Mouse (Mus musculus): ENCODE results near the gene Gm17018. TPM values are rescaled to one million over a fixed set of nuclear protein-coding genes. Genes with fewer than 3 reads are reported as not detected.
A peak's percentile ranks its signal among the peaks of the same experiment; 100 is the strongest.

The Gm17018 gene
- polyA plus RNA-seq (2015; fragmentation: Nextera tagmentation; extraction: Ambion mirVana), result 71.7 and 75.9 TPM in 2 replicates

DNA sequence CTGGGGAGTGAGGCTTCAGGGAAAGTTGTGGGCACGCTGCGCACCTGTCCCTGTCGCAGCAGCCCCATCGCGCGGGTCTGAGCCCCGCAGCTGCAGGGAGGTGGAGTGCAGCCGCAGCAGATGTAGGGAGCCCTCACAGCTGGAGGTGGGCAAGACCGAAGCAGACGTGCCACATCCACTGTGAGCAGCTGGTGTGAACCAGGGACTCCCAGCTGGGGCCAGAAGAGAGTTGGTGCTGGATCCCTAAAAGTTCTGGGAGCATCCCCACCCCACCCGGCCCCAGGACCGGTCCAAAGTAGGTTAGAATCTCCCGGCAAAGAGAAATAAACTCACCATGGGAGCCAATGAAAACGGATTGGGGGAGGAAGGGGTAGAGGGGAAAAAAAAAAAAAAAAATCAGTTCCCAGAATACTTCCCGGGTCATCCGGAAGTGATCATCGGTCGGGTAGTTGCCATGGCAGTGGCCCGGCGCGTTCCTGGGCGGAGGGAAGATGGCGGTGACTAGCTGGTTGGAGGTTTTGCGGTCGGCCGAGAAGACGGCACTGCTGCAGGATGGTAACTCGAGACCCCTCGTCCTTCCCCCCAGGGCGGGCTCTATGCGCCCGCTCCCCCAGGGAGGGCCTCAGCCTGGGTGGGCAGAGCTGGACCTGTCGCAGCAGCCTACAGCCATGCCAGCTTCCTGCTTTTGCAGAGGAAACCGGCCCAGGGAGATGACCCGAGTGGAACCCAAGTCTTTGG, at the start of gene Gm17018, which contains the start of gene Poll:
Gene Gm17018 (plus strand): TSS at position 463 of the 738 bp plus-strand sequence.
Gene Poll (minus strand): TSS at position 379 of the 738 bp plus-strand sequence.
- H3K4me1 ChIP-seq (replicated peaks), result peaks cover 18% of the 10 kb centered on the region
- peak within 1 kb of the TSS; percentile 73 for H3K27ac ChIP-seq (replicated peaks)
- H3K27me3 ChIP-seq, result no peaks in the 10 kb centered on the region
- peak within 1 kb of the TSS; percentile 94 for H3K4me2 ChIP-seq
- peak within 1 kb of the TSS; percentile 75 for H3K4me3 ChIP-seq
- no peaks in the 10 kb centered on the region for H3K36me3 ChIP-seq
- under 1% methylated on average over 35 of the region's 35 CpGs for WGBS
- H3K9ac ChIP-seq, result peak within 1 kb of the TSS; percentile 64
- ATAC-seq (ENCODE audit: low FRiP score, low read depth), result peak; percentile 91
- H3K9me3 ChIP-seq, result no peaks in the 10 kb centered on the region

DNA sequence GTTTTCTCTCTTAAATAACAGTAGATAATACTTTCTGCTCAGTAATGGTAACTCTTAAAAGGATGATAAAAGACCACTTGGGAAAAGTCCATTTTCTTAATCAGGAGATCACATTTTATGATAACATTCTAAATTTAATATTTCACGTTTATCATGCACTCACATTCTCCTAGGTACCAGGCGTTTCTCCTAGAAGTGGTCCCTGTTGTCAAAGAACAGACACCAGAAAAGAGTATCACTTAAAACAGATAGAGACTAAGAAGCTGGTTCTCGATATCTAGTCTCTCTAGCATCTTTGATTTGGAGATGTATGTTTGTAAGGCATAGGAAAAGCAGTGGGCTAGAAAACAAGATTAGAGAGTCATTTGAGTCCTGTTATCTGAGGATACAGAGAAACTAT, 49.7 kb upstream of the Gm17018 start:
- Histone ChIP-seq H3K36me3 (peaks cover 12% of the 10 kb centered on the region; the same call in 1 of the 2 replicates), H3K4me1 (replicated peaks) (peaks cover 12% of the 10 kb centered on the region), H3K27ac (replicated peaks) (peak overlapping the region; percentile 45; the same call in 1 of the 2 replicates), H3K9me3 (no peaks in the 10 kb centered on the region), H3K27me3 (no peaks in the 10 kb centered on the region), H3K9ac (no peak overlapping the region), H3K4me3 (no peak overlapping the region), H3K4me2 (no peak overlapping the region)
- no peak for ATAC-seq (ENCODE audit: low FRiP score, low read depth)
- WGBS, result 81% methylated on average over 3 of the region's 3 CpGs

DNA sequence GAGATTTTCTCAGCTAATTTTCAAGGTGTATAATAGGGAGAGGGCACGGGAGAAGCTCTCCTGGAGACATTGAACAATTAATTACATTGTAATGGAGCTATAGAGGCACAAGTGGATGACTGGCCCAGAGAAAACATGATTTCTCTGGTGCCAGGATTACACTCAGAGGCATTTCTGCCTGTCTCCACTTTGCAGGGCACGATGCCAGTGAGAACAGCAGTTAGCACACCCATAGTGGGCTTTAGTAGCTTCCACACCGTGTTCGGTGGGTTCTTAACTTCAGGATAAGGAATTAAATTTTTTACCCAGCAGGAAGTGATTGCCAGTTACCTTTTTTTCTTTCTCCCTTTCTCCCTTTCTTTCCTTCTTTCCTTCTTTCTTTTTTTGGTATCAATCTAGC, 49.0 kb upstream of the Gm17018 start:
- Histone ChIP-seq H3K4me2 (no peak overlapping the region), H3K9ac (no peak overlapping the region), H3K4me3 (no peak overlapping the region), H3K36me3 (peaks cover 17% of the 10 kb centered on the region; the same call in 1 of the 2 replicates), H3K27ac (replicated peaks) (0 out of 2 replicates have a peak overlapping the region, but pooled peaks have one; percentile 12), H3K9me3 (no peaks in the 10 kb centered on the region), H3K27me3 (no peaks in the 10 kb centered on the region), H3K4me1 (replicated peaks) (peaks cover 12% of the 10 kb centered on the region)
- 38% methylated on average over 4 of the region's 4 CpGs for WGBS
- no peak for ATAC-seq (ENCODE audit: low FRiP score, low read depth)

DNA sequence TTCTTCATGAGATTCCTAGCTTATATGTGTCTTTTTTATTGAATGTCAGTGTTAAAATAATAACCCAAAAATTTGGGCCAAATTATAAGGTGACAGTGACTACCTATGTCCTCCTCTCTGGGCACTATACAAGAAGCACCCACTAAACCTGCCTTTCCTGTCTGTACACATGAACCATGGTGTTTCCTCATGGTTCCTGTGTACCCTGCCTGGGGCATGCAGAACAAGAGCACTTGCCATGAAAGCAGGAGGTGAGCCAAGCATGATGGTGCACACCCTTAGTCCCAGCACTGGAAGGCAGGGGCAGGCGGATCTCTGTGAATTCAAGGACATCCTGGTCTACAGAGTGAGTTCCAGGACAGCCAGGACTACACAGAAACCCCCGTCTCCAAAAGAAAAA, 45.1 kb upstream of the Gm17018 start:
- no peaks in the 10 kb centered on the region for H3K9me3 ChIP-seq
- peaks cover 29% of the 10 kb centered on the region for H3K36me3 ChIP-seq
- 74% methylated on average over 2 of the region's 2 CpGs for WGBS
- no peak overlapping the region for H3K4me2 ChIP-seq
- H3K27me3 ChIP-seq, result no peaks in the 10 kb centered on the region
- H3K27ac ChIP-seq (replicated peaks), result no peak overlapping the region
- no peak overlapping the region for H3K9ac ChIP-seq
- H3K4me1 ChIP-seq (replicated peaks), result peaks cover 12% of the 10 kb centered on the region
- ATAC-seq (ENCODE audit: low FRiP score, low read depth), result no peak
- no peak overlapping the region for H3K4me3 ChIP-seq

DNA sequence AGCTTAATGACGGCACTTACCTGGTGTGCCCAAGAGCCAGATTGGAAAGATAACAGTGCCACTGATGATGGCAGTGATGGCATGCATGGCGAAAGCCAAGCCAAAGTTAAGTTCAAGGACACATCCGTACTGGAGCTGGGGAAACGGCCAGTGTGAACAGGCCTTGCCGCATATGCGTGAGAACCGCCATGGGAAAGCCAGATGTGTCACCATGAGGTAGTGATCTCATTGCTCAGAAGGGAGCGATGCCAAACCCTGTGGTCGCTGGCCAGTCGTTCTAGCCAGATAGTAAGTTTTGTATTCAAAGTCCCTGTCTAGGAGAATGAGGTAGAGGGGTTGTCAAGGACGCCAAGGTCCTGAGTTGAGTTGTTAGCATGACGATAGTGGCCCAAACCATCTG, 44.2 kb upstream of the Gm17018 start:
- peaks cover 6% of the 10 kb centered on the region for H3K4me1 ChIP-seq (replicated peaks)
- WGBS, result 95% methylated on average over 12 of the region's 12 CpGs
- no peaks in the 10 kb centered on the region for H3K27me3 ChIP-seq
- ATAC-seq (ENCODE audit: low FRiP score, low read depth), result no peak
- peaks cover 37% of the 10 kb centered on the region for H3K36me3 ChIP-seq
- no peak overlapping the region for H3K9ac ChIP-seq
- H3K9me3 ChIP-seq, result no peaks in the 10 kb centered on the region
- no peak overlapping the region for H3K27ac ChIP-seq (replicated peaks)
- H3K4me3 ChIP-seq, result no peak overlapping the region
- H3K4me2 ChIP-seq, result no peak overlapping the region

DNA sequence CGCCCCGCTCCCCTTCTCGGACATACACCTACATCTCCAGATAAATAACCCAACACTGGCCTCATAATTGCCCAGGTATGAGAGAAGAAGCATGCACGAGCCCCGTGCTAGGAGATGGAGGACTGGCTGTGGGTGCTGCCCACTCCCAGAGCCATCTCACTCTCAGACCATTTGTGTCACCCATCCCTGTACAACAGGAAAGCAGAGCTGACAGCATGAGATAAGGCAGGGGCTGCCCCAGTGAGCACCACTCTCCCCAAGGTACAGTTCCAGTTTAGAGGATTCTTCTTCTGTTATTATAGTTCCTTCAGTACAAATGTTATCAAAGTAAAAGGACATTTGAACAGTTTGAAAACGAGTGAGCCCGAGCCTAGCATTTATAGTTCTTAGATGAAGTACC, 33.0 kb upstream of the Gm17018 start:
- H3K27me3 ChIP-seq, result no peaks in the 10 kb centered on the region
- H3K27ac ChIP-seq (replicated peaks), result no peak overlapping the region
- H3K4me3 ChIP-seq, result no peak overlapping the region
- no peaks in the 10 kb centered on the region for H3K9me3 ChIP-seq
- H3K9ac ChIP-seq, result no peak overlapping the region
- no peak for ATAC-seq (ENCODE audit: low FRiP score, low read depth)
- peaks cover 60% of the 10 kb centered on the region for H3K36me3 ChIP-seq
- no peaks in the 10 kb centered on the region for H3K4me1 ChIP-seq (replicated peaks)
- H3K4me2 ChIP-seq, result no peak overlapping the region
- WGBS, result 94% methylated on average over 7 of the region's 7 CpGs

DNA sequence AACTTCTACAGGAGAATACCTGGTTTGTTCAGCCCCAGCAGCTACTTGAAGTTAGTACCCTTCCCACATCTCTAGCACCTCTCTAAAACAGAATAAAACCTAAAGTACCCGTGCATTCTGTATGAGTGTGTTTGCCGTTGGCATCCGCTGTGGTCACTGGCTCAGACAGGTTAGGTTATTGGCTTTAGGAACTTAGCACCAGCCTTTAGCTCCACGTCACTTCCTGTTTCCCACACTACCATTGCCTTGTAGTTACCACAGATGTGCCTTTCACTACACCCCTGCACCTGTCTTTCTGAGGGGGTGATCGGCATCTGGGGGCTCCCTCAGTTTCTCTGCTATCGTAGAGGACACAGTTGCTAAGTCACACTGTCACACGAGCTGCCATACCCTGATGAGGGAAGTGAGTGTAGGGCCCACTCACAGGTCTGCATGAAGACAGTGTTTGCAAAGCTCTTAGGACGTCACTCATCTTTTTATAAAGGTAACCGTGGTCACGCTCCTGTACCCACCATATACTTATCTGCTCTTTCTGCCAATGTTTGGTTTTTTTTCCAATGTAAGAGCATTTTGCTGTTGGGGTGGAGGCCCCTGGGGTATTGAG, 32.4 kb upstream of the Gm17018 start:
- WGBS, result 91% methylated on average over 10 of the region's 10 CpGs
- no peak overlapping the region for H3K4me2 ChIP-seq
- peaks cover 53% of the 10 kb centered on the region for H3K36me3 ChIP-seq
- H3K9me3 ChIP-seq, result no peaks in the 10 kb centered on the region
- H3K27me3 ChIP-seq, result no peaks in the 10 kb centered on the region
- H3K4me1 ChIP-seq (replicated peaks), result no peaks in the 10 kb centered on the region
- H3K9ac ChIP-seq, result no peak overlapping the region
- ATAC-seq (ENCODE audit: low FRiP score, low read depth), result no peak
- H3K27ac ChIP-seq (replicated peaks), result no peak overlapping the region
- no peak overlapping the region for H3K4me3 ChIP-seq

DNA sequence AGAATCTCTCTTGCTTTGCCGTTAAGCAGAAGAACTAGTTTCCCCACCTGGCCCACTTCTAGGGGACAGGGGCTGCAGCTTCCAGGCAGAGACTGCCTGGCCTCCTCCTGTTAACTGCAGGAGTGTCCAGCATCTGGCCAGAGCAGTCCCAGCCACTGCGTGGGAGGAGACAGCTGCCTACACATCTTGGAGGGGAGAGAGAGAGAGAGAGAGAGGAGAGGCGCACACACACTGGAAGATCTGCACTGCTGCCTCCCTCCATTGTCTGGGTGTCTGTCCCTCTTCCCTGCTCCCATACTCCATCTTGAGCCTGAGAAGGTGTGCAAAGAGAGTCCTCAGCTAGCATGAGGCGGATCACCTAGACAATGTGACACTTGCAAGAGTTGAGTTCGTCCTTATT, 31.1 kb upstream of the Gm17018 start:
- Histone ChIP-seq H3K27me3 (no peaks in the 10 kb centered on the region), H3K4me1 (replicated peaks) (peaks cover 1% of the 10 kb centered on the region; the same call in 1 of the 2 replicates), H3K9me3 (no peaks in the 10 kb centered on the region), H3K9ac (no peak overlapping the region), H3K36me3 (peaks cover 41% of the 10 kb centered on the region), H3K27ac (replicated peaks) (no peak overlapping the region), H3K4me3 (no peak overlapping the region), H3K4me2 (no peak overlapping the region)
- ATAC-seq (ENCODE audit: low FRiP score, low read depth), result no peak
- 88% methylated on average over 5 of the region's 5 CpGs for WGBS

DNA sequence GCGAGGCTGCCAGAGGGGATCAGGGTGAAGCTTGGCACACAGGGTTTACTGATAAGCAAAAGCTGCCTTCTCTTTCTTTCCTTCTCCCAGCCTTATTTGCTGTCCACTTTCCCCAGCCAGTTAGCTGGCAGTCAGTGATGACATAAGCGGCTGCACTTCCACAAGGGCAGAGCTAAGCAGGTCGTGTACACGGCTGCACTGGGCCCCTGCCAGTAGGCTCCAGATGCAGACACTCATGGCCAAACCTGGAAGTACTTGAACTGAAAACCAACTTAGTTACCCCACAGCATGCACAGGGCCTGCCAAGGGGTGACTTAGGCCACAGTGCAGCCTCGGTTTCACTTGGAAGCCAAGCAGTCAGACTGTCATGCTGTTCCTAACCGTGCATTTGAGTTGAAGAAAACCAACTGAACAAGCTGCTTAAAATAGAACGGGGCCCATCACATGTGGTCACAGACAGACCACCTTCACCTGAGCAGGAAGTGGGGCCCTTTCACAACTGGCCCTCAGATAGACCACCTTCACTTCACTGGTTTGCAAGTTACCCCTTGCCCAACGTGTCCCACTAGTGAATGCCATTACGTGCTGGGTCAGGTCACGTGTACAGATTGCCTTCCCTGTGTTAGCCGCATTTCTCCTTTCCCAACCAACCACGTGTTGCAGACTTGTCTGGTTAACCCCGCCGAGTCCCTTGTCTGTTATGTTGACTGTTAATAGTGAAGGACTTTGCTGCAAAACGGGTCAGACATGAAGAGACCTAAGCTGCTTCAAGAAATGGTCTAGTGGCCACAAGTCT, 30.0 kb upstream of the Gm17018 start:
- peaks cover 30% of the 10 kb centered on the region for H3K36me3 ChIP-seq

DNA sequence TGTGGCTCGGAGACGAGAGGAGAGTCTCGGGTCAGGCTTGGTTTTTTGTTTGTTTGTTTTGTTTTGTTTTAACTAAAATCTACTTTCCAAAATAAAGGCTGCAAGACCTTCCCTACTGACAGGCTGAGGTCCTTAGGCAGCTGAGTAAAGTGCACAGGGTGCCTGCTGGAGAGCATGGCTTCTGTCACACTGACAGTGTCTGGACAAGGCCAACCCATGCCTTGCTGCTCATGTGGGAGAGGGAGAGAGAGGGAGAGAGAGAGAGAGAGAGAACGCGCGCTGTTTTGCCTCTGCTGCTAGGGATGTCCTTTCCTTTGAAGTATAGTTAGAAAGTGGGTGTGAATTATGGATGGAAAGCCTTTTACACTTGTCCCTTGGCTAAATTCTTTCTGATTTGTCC, 28.9 kb upstream of the Gm17018 start:
- WGBS, result 76% methylated on average over 6 of the region's 6 CpGs
- peaks cover 20% of the 10 kb centered on the region; the same call in 1 of the 2 replicates for H3K4me1 ChIP-seq (replicated peaks)
- H3K4me2 ChIP-seq, result no peak overlapping the region
- no peak overlapping the region for H3K27ac ChIP-seq (replicated peaks)
- no peak overlapping the region for H3K9ac ChIP-seq
- H3K9me3 ChIP-seq, result no peaks in the 10 kb centered on the region
- H3K4me3 ChIP-seq, result no peak overlapping the region
- peaks cover 26% of the 10 kb centered on the region for H3K36me3 ChIP-seq
- ATAC-seq (ENCODE audit: low FRiP score, low read depth), result no peak
- no peaks in the 10 kb centered on the region for H3K27me3 ChIP-seq

More for the DNA sequence above, 30.0 kb upstream of the Gm17018 start:
- WGBS, result 86% methylated on average over 15 of the region's 15 CpGs
- Histone ChIP-seq H3K9me3 (no peaks in the 10 kb centered on the region), H3K27me3 (no peaks in the 10 kb centered on the region), H3K9ac (no peak overlapping the region), H3K4me2 (no peak overlapping the region), H3K27ac (replicated peaks) (no peak overlapping the region), H3K4me3 (no peak overlapping the region), H3K4me1 (replicated peaks) (peaks cover 12% of the 10 kb centered on the region; the same call in 1 of the 2 replicates)
- no peak for ATAC-seq (ENCODE audit: low FRiP score, low read depth)

DNA sequence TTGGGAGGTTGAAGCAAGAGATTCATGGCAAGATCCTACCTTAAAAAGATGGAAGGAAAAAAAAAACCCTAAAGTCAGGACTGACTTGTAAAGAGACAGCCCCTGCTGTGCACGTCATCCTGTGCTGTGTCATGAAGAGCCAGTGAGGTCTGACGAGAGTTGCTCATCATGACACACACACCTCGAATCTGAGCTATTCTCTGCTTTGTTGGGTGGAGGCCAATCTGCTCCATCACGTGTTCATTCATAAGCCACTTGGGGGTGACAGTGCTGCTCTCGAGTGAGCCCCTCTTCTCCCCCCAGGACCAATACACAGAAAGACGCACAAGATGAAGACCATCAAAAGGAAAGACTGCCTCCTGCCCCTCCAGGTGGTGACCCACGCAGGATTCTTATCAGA, 26.8 kb upstream of the Gm17018 start:
- no peaks in the 10 kb centered on the region for H3K27me3 ChIP-seq
- peaks cover 20% of the 10 kb centered on the region; the same call in 1 of the 2 replicates for H3K4me1 ChIP-seq (replicated peaks)
- 64% methylated on average over 7 of the region's 7 CpGs for WGBS
- H3K9ac ChIP-seq, result no peak overlapping the region
- no peak overlapping the region for H3K4me3 ChIP-seq
- no peak overlapping the region for H3K27ac ChIP-seq (replicated peaks)
- peaks cover 6% of the 10 kb centered on the region for H3K36me3 ChIP-seq
- no peak overlapping the region for H3K4me2 ChIP-seq
- H3K9me3 ChIP-seq, result no peaks in the 10 kb centered on the region
- ATAC-seq (ENCODE audit: low FRiP score, low read depth), result no peak

Measured in hindbrain, embryonic 15.5 days (tissue).